Mouse (Mus musculus) intestine, embryonic 16.5 days (tissue): ENCODE results near the gene AI467606. TPM values are rescaled to one million over a fixed set of nuclear protein-coding genes. Genes with fewer than 3 reads are reported as not detected.
A peak's percentile ranks its signal among the peaks of the same experiment; 100 is the strongest.
"Not testable (repeated sequence)": the region's sequence is repeated elsewhere in the genome, so short reads cannot be mapped to it uniquely, and the experiment has no call there.

Source experiments
- ATAC-seq: fragments of 200-750 bp; cut with Nextera tagmentation; 2 replicates; pipeline ENCODE4 v1.8.0; 2017; ENCODE audit warnings: moderate TSS enrichment, moderate library complexity
- H3K27ac ChIP-seq: fragments of 300-500 bp; sonication (generic); 2 replicates; pipeline ENCODE4 v1.5.1; 2014; ENCODE audit warnings: mild to moderate bottlenecking, low read length
- H3K27me3 ChIP-seq: fragments of 300-500 bp; sonication (generic); replicated peaks from 2 replicates; pipeline ENCODE4 v1.6.1; 2014; ENCODE audit warnings: low read length, control low read depth, mixed read lengths; ENCODE audit not compliant: control insufficient read depth, insufficient read depth
- H3K36me3 ChIP-seq: fragments of 300-500 bp; sonication (generic); 2 replicates; pipeline ENCODE4 v1.6.1; 2014; ENCODE audit warnings: low read length, control low read depth; ENCODE audit not compliant: control insufficient read depth, insufficient read depth
- H3K4me1 ChIP-seq: fragments of 300-500 bp; sonication (generic); 2 replicates; pipeline ENCODE4 v1.6.1; 2014; ENCODE audit warnings: low read length, control low read depth, mixed read lengths; ENCODE audit not compliant: control insufficient read depth, insufficient read depth
- H3K4me2 ChIP-seq: fragments of 300-500 bp; sonication (generic); 2 replicates; pipeline ENCODE4 v1.6.1; 2014; ENCODE audit warnings: low read depth, low read length, control low read depth
- H3K4me3 ChIP-seq: fragments of 300-500 bp; sonication (generic); 2 replicates; pipeline ENCODE4 v1.5.1; 2014; ENCODE audit warnings: mild to moderate bottlenecking, low read length
- H3K9ac ChIP-seq: fragments of 300-500 bp; sonication (generic); 2 replicates; pipeline ENCODE4 v1.6.1; 2014; ENCODE audit warnings: low read depth, low read length
- H3K9me3 ChIP-seq: fragments of 300-500 bp; sonication (generic); 2 replicates; pipeline ENCODE4 v1.6.1; 2016; ENCODE audit warnings: low read length, control low read depth; ENCODE audit not compliant: control insufficient read depth
- whole genome bisulfite sequencing: fragments of 180-500 bp; shearing (Covaris S2); extraction: QIAGEN DNeasy Blood & Tissue Kit; methylation state at CpG from one replicate; pipeline ENCODE4 v1.1.7; 2014; 5-methylcytosine and 5-hydroxymethylcytosine counted together
- polyA plus RNA-seq: library from polyadenylated mRNA; unstranded; fragments of >200 nt; fragmentation: Nextera tagmentation; extraction: Ambion mirVana; gene quantifications from 2 replicates; pipeline ENCODE4 v1.2.1, GENCODE M21; 2015

AI467606 gene
- polyA plus RNA-seq, 1 experiment from 2014 or later: 7.7 TPM

- no peak overlapping the region for H3K27ac ChIP-seq
- no peak overlapping the region for H3K4me3 ChIP-seq
- WGBS: 54% methylated on average over 3 of the region's 3 CpGs
- no peaks in the 10 kb centered on the region for H3K27me3 ChIP-seq
- no peak overlapping the region for H3K4me2 ChIP-seq
- no peak overlapping the region for H3K9ac ChIP-seq
- no peaks in the 10 kb centered on the region for H3K4me1 ChIP-seq
- no peak for ATAC-seq
- H3K9me3 ChIP-seq: no peaks in the 10 kb centered on the region
- no peaks in the 10 kb centered on the region for H3K36me3 ChIP-seq
Observed at GRCm38 (mm10) chr7:127080045-127080444, 11.1 kb upstream of the AI467606 start.

GRCm38 (mm10) chr7:127082271-127082670 lies 8.9 kb upstream of the AI467606 start:
- H3K9ac ChIP-seq: no peak overlapping the region
- no peaks in the 10 kb centered on the region for H3K27me3 ChIP-seq
- WGBS: 84% methylated on average over 8 of the region's 8 CpGs
- no peaks in the 10 kb centered on the region for H3K36me3 ChIP-seq
- no peaks in the 10 kb centered on the region for H3K9me3 ChIP-seq
- no peak for ATAC-seq
- H3K4me3 ChIP-seq: no peak overlapping the region
- H3K27ac ChIP-seq: no peak overlapping the region
- no peak overlapping the region for H3K4me2 ChIP-seq
- H3K4me1 ChIP-seq: no peaks in the 10 kb centered on the region

- Histone ChIP-seq H3K36me3 (no peaks in the 10 kb centered on the region), H3K9me3 (no peaks in the 10 kb centered on the region), H3K27me3 (no peaks in the 10 kb centered on the region), H3K9ac (no peak overlapping the region), H3K4me1 (no peaks in the 10 kb centered on the region), H3K27ac (no peak overlapping the region), H3K4me2 (no peak overlapping the region), H3K4me3 (no peak overlapping the region)
- WGBS: 46% methylated on average over 2 of the region's 2 CpGs
- ATAC-seq: no peak
Observed at GRCm38 (mm10) chr7:127082995-127083394, 8.2 kb upstream of the AI467606 start.

GRCm38 (mm10) chr7:127083689-127084088 lies 7.5 kb upstream of the AI467606 start:
- H3K4me1 ChIP-seq: peaks cover under 1% of the 10 kb centered on the region
- ATAC-seq: no peak
- WGBS: 70% methylated on average over 4 of the region's 4 CpGs

GRCm38 (mm10) chr7:127084794-127085193 lies 6.4 kb upstream of the AI467606 start:
- Histone ChIP-seq H3K4me2 (no peak overlapping the region), H3K4me1 (peaks cover 9% of the 10 kb centered on the region), H3K4me3 (no peak overlapping the region), H3K36me3 (no peaks in the 10 kb centered on the region), H3K9me3 (no peaks in the 10 kb centered on the region), H3K9ac (no peak overlapping the region), H3K27ac (no peak overlapping the region), H3K27me3 (no peaks in the 10 kb centered on the region)
- 76% methylated on average over 2 of the region's 2 CpGs for WGBS
- ATAC-seq: no peak

More at GRCm38 (mm10) chr7:127083689-127084088, 7.5 kb upstream of the AI467606 start:
- no peaks in the 10 kb centered on the region for H3K27me3 ChIP-seq
- no peak overlapping the region for H3K4me2 ChIP-seq
- H3K4me3 ChIP-seq: no peak overlapping the region
- H3K9ac ChIP-seq: no peak overlapping the region
- no peaks in the 10 kb centered on the region for H3K36me3 ChIP-seq
- no peak overlapping the region for H3K27ac ChIP-seq
- no peaks in the 10 kb centered on the region for H3K9me3 ChIP-seq

- not testable (repeated sequence) for H3K4me2 ChIP-seq, ATAC-seq, H3K27ac ChIP-seq, H3K9me3 ChIP-seq, H3K36me3 ChIP-seq, H3K27me3 ChIP-seq, H3K4me3 ChIP-seq, H3K9ac ChIP-seq
- 51% methylated on average over 6 of the region's 6 CpGs for WGBS
- H3K4me1 ChIP-seq: peaks cover 10% of the 10 kb centered on the region
Observed at GRCm38 (mm10) chr7:127085751-127086150, 5.4 kb upstream of the AI467606 start.

- H3K36me3 ChIP-seq, H3K27me3 ChIP-seq, H3K4me3 ChIP-seq, H3K9me3 ChIP-seq, H3K9ac ChIP-seq, H3K27ac ChIP-seq, ATAC-seq, H3K4me2 ChIP-seq: not testable (repeated sequence)
- peaks cover 16% of the 10 kb centered on the region for H3K4me1 ChIP-seq
- 81% methylated on average over 6 of the region's 6 CpGs for WGBS
Observed at GRCm38 (mm10) chr7:127087278-127088010, 3.7 kb upstream of the AI467606 start, which contains the start of gene Zg16. TSS of gene Zg16 (minus strand) at chr7:127087328.

GRCm38 (mm10) chr7:127088083-127088482 lies 3.1 kb upstream of the AI467606 start:
- Histone ChIP-seq H3K9me3 (no peaks in the 10 kb centered on the region), H3K27ac (no peak overlapping the region), H3K4me2 (no peak overlapping the region), H3K36me3 (no peaks in the 10 kb centered on the region), H3K27me3 (no peaks in the 10 kb centered on the region), H3K4me3 (no peak overlapping the region), H3K9ac (no peak overlapping the region), H3K4me1 (peaks cover 16% of the 10 kb centered on the region)
- no peak for ATAC-seq
- 86% methylated on average over 3 of the region's 3 CpGs for WGBS

- Histone ChIP-seq H3K27me3 (no peaks in the 10 kb centered on the region), H3K9ac (peak overlapping the region; percentile 49), H3K4me2 (peak overlapping the region; percentile 45), H3K9me3 (no peaks in the 10 kb centered on the region), H3K4me1 (peaks cover 16% of the 10 kb centered on the region), H3K27ac (peak overlapping the region; percentile 48; the same call in 1 of the 2 replicates), H3K36me3 (no peaks in the 10 kb centered on the region), H3K4me3 (peak overlapping the region; percentile 26)
- ATAC-seq: no peak
- WGBS: 19% methylated on average over 27 of the region's 27 CpGs
Observed at GRCm38 (mm10) chr7:127088901-127089845, 2.0 kb upstream of the AI467606 start.
